Mouse (Mus musculus) neural tube, embryonic 12.5 days (tissue): ENCODE results near the gene Agbl4. TPM values are rescaled to one million over a fixed set of nuclear protein-coding genes. Genes with fewer than 3 reads are reported as not detected.

Experiments used
- ATAC-seq: fragments of 200-750 bp; cut with Nextera tagmentation; 2 replicates; pipeline ENCODE4 v1.8.0; 2017; ENCODE audit warnings: low read depth, mild to moderate bottlenecking, moderate TSS enrichment, moderate library complexity; ENCODE audit not compliant: low FRiP score
- H3K27ac ChIP-seq: fragments of 300-500 bp; sonication (generic); 2 replicates; pipeline ENCODE4 v1.5.1; 2016
- H3K27me3 ChIP-seq: fragments of 300-500 bp; sonication (generic); replicated peaks from 2 replicates; pipeline ENCODE4 v1.6.1; 2016; ENCODE audit warnings: mild to moderate bottlenecking
- H3K36me3 ChIP-seq: fragments of 300-500 bp; sonication (generic); 2 replicates; pipeline ENCODE4 v1.6.1; 2016; ENCODE audit warnings: mild to moderate bottlenecking
- H3K4me1 ChIP-seq: fragments of 300-500 bp; sonication (generic); 2 replicates; pipeline ENCODE4 v1.6.1; 2016
- H3K4me2 ChIP-seq: fragments of 300-500 bp; sonication (generic); replicated peaks from 2 replicates; pipeline ENCODE4 v1.6.1; 2016; ENCODE audit warnings: mild to moderate bottlenecking
- H3K4me3 ChIP-seq: fragments of 300-500 bp; sonication (generic); 2 replicates; pipeline ENCODE4 v1.5.1; 2016
- H3K9ac ChIP-seq: fragments of 300-500 bp; sonication (generic); 2 replicates; pipeline ENCODE4 v1.6.1; 2016; ENCODE audit warnings: mild to moderate bottlenecking
- H3K9me3 ChIP-seq: fragments of 300-500 bp; sonication (generic); 2 replicates; pipeline ENCODE4 v1.6.1; 2016; ENCODE audit warnings: mild to moderate bottlenecking
- WGBS: fragments of 180-500 bp; shearing (Covaris S2); methylation state at CpG from one replicate; pipeline ENCODE4 v1.1.7; 2016; 5-methylcytosine and 5-hydroxymethylcytosine counted together
- polyA plus RNA-seq: library from polyadenylated mRNA; unstranded; fragments of >200 nt; fragmentation: Nextera tagmentation; extraction: Ambion mirVana; gene quantifications from 2 replicates; pipeline ENCODE4 v1.2.1, GENCODE M21; 2016

Agbl4 gene
- polyA plus RNA-seq, 1 experiment from 2014 or later, result 1.5 TPM

DNA sequence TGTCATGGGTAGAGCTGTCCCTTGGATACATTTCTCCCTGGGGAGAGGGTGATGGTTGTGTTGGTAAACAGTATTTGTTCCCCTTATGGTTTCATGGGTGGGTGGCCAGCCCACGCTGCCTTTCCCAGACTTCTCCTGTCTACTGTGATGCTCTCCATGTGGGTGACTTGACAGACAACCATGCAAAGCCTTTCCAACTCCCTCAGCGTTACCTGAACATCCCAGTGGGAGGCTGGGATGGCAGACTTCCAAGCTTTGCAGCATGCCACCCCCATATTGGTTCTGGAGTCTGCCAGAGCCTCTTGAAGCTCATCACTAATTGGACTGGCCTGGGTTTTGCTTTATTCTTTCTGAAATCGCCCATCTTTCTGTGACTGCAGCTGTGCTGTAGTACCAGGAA lies 1101.3 kb downstream of the Agbl4 start:
- 81% methylated on average over 3 of the region's 3 CpGs for WGBS
- Histone ChIP-seq H3K9me3 (no peaks in the 10 kb centered on the region), H3K27ac (no peak overlapping the region), H3K4me1 (no peaks in the 10 kb centered on the region), H3K36me3 (no peaks in the 10 kb centered on the region), H3K9ac (no peak overlapping the region), H3K27me3 (no peaks in the 10 kb centered on the region), H3K4me3 (no peak overlapping the region), H3K4me2 (no peak overlapping the region)
- no peak for ATAC-seq

- Histone ChIP-seq H3K27ac (no peak overlapping the region), H3K4me3 (no peak overlapping the region), H3K4me1 (no peaks in the 10 kb centered on the region), H3K4me2 (no peak overlapping the region), H3K9me3 (no peaks in the 10 kb centered on the region), H3K27me3 (no peaks in the 10 kb centered on the region), H3K36me3 (no peaks in the 10 kb centered on the region), H3K9ac (no peak overlapping the region)
- no peak for ATAC-seq
- WGBS, result 83% methylated on average over 1 of the region's 1 CpGs
These were observed 1104.0 kb downstream of the Agbl4 start for GRCm38 (mm10) chr4:111501441-111501840.

- H3K9ac ChIP-seq, result no peak overlapping the region
- ATAC-seq, result no peak
- no peaks in the 10 kb centered on the region for H3K36me3 ChIP-seq
- H3K27me3 ChIP-seq, result no peaks in the 10 kb centered on the region
- no peak overlapping the region for H3K4me3 ChIP-seq
- no peak overlapping the region for H3K27ac ChIP-seq
- H3K9me3 ChIP-seq, result no peaks in the 10 kb centered on the region
- no peak overlapping the region for H3K4me2 ChIP-seq
- no peaks in the 10 kb centered on the region for H3K4me1 ChIP-seq
- WGBS, result 82% methylated on average over 5 of the region's 5 CpGs
These were observed 1105.7 kb downstream of the Agbl4 start for GRCm38 (mm10) chr4:111502965-111503727.

DNA sequence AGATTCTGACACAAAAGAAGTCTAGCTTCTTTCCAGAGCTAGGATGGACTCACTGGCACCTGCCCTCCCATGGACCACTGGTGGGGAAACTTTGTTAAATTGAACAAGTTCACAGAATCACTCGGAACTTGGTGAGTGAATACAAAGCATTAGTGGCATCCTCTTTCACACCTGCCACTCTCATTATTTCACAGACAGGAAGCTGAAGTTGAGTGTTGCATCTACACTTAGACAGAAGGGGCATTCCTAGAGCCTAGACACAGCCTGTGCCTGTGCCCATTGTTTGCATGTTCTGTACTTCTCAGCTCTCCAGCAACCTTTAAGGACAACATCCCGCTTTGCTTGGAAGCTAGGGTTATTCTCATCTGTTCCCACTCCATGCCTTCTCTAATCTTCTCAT lies 1107.5 kb downstream of the Agbl4 start:
- Histone ChIP-seq H3K4me3 (no peak overlapping the region), H3K36me3 (no peaks in the 10 kb centered on the region), H3K27me3 (no peaks in the 10 kb centered on the region), H3K27ac (no peak overlapping the region), H3K4me2 (no peak overlapping the region), H3K4me1 (no peaks in the 10 kb centered on the region), H3K9ac (no peak overlapping the region), H3K9me3 (no peaks in the 10 kb centered on the region)
- WGBS, result 93% methylated on average over 2 of the region's 2 CpGs
- no peak for ATAC-seq

GRCm38 (mm10) chr4:111510129-111510528 lies 1112.7 kb downstream of the Agbl4 start:
- Histone ChIP-seq H3K36me3 (no peaks in the 10 kb centered on the region), H3K4me2 (no peak overlapping the region), H3K9me3 (no peaks in the 10 kb centered on the region), H3K4me3 (no peak overlapping the region), H3K9ac (no peak overlapping the region), H3K27ac (no peak overlapping the region), H3K4me1 (no peaks in the 10 kb centered on the region), H3K27me3 (no peaks in the 10 kb centered on the region)
- ATAC-seq, result 0 out of 2 replicates have a peak, but pooled peaks have one; percentile 27
- 13% methylated on average over 2 of the region's 2 CpGs for WGBS

- no peak for ATAC-seq
- Histone ChIP-seq H3K9ac (no peak overlapping the region), H3K4me2 (no peak overlapping the region), H3K9me3 (no peaks in the 10 kb centered on the region), H3K4me1 (peaks cover 4% of the 10 kb centered on the region; the same call in 1 of the 2 replicates), H3K27ac (no peak overlapping the region), H3K36me3 (no peaks in the 10 kb centered on the region), H3K4me3 (no peak overlapping the region), H3K27me3 (no peaks in the 10 kb centered on the region)
- WGBS, result 54% methylated on average over 3 of the region's 3 CpGs
These were observed 1116.5 kb downstream of the Agbl4 start for GRCm38 (mm10) chr4:111513921-111514320.

GRCm38 (mm10) chr4:111516136-111516535 lies 1118.7 kb downstream of the Agbl4 start:
- Histone ChIP-seq H3K4me2 (no peak overlapping the region), H3K27ac (no peak overlapping the region), H3K36me3 (no peaks in the 10 kb centered on the region), H3K9ac (no peak overlapping the region), H3K9me3 (no peaks in the 10 kb centered on the region), H3K27me3 (no peaks in the 10 kb centered on the region), H3K4me1 (peaks cover 4% of the 10 kb centered on the region; the same call in 1 of the 2 replicates), H3K4me3 (no peak overlapping the region)
- WGBS, result 95% methylated on average over 2 of the region's 2 CpGs
- ATAC-seq, result no peak

GRCm38 (mm10) chr4:111517063-111517792 lies 1119.8 kb downstream of the Agbl4 start:
- Histone ChIP-seq H3K27ac (0 out of 2 replicates have a peak overlapping the region, but pooled peaks have one; percentile 17), H3K27me3 (no peaks in the 10 kb centered on the region), H3K4me1 (peaks cover 4% of the 10 kb centered on the region; the same call in 1 of the 2 replicates), H3K36me3 (no peaks in the 10 kb centered on the region), H3K4me3 (no peak overlapping the region), H3K4me2 (no peak overlapping the region), H3K9me3 (no peaks in the 10 kb centered on the region), H3K9ac (no peak overlapping the region)
- 34% methylated on average over 4 of the region's 4 CpGs for WGBS
- 0 out of 2 replicates have a peak, but pooled peaks have one; percentile 26 for ATAC-seq

DNA sequence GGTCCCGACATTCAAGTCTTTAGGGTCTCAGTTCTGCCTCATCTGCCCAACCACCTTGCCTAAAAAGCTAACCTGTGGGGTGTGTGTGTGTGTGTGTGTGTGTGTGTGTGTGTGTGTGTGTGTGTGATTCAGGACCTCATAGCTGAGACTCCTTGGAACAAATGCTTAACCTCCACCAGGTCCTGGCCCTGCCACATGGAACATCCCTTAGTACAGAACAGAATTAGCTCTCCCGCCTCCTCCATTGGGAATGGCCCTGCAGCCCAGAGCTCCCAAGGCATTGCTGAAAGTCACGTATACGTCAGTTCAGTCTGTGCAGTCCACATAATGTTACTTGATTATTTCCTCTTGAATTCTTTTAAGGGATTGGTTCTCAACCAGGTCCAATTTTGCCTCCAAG lies 1120.7 kb downstream of the Agbl4 start:
- 88% methylated on average over 4 of the region's 4 CpGs for WGBS
- Histone ChIP-seq H3K4me2 (no peak overlapping the region), H3K9me3 (no peaks in the 10 kb centered on the region), H3K4me1 (peaks cover 4% of the 10 kb centered on the region; the same call in 1 of the 2 replicates), H3K4me3 (no peak overlapping the region), H3K9ac (no peak overlapping the region), H3K27ac (no peak overlapping the region), H3K27me3 (no peaks in the 10 kb centered on the region), H3K36me3 (no peaks in the 10 kb centered on the region)
- ATAC-seq, result no peak

DNA sequence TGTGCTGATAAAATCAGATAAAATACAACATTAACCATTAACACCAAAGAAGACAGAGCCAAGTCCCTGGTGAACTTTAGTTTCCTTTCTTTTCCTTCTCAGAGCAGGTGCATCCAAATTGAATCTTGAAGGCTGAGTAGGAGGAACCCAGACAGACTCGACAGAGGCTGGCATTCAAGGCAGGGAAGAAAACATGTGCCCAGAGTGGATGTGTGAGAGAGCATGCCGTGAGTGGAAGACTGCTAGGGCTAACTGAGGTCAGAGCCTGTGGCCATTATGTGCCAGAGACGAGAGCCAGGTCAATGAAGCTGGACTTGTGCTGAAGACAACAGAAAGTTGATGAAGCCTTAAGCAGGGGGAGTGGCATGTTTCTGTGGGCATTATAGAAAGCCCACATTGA lies 1121.8 kb downstream of the Agbl4 start:
- Histone ChIP-seq H3K4me1 (peaks cover 4% of the 10 kb centered on the region; the same call in 1 of the 2 replicates), H3K27me3 (no peaks in the 10 kb centered on the region), H3K36me3 (no peaks in the 10 kb centered on the region), H3K9ac (no peak overlapping the region), H3K27ac (no peak overlapping the region), H3K4me3 (no peak overlapping the region), H3K4me2 (no peak overlapping the region), H3K9me3 (no peaks in the 10 kb centered on the region)
- WGBS, result 68% methylated on average over 3 of the region's 3 CpGs
- ATAC-seq, result no peak

- H3K27ac ChIP-seq, result no peak overlapping the region
- no peaks in the 10 kb centered on the region for H3K9me3 ChIP-seq
- H3K36me3 ChIP-seq, result no peaks in the 10 kb centered on the region
- ATAC-seq, result no peak
- no peak overlapping the region for H3K4me3 ChIP-seq
- WGBS, result 84% methylated on average over 2 of the region's 2 CpGs
- peaks cover 4% of the 10 kb centered on the region; the same call in 1 of the 2 replicates for H3K4me1 ChIP-seq
- H3K27me3 ChIP-seq, result no peaks in the 10 kb centered on the region
- H3K9ac ChIP-seq, result no peak overlapping the region
- no peak overlapping the region for H3K4me2 ChIP-seq
These were observed 1122.5 kb downstream of the Agbl4 start for GRCm38 (mm10) chr4:111520006-111520405.

DNA sequence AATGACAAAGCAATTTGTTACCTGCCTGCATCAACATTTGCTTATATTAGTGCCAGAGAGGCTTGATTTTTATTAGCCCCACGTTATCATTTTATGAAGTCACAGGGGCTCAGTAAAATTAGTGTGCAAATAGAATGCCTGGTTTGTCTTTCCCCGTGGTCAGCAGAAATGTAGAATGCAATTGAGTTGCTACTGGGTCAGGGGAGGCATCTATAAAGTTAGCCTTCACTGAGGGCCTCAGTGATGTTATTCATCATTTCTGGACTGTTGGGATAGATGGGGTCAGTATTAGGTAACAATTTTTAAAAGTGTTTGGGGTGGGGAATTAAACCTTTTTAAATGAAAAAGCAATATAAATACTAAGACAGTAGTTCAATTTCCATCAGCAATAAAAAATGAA lies 1125.5 kb downstream of the Agbl4 start:
- H3K4me2 ChIP-seq, result no peak overlapping the region
- no peaks in the 10 kb centered on the region for H3K36me3 ChIP-seq
- no peaks in the 10 kb centered on the region for H3K27me3 ChIP-seq
- H3K27ac ChIP-seq, result no peak overlapping the region
- no peak for ATAC-seq
- no peak overlapping the region for H3K9ac ChIP-seq
- H3K4me1 ChIP-seq, result no peaks in the 10 kb centered on the region
- 46% methylated on average over 2 of the region's 2 CpGs for WGBS
- H3K9me3 ChIP-seq, result no peaks in the 10 kb centered on the region
- H3K4me3 ChIP-seq, result no peak overlapping the region
